Mouse (Mus musculus): ENCODE results near the gene Kntc1. TPM values are rescaled to one million over a fixed set of nuclear protein-coding genes. Genes with fewer than 3 reads are reported as not detected.
A peak's percentile ranks its signal among the peaks of the same experiment; 100 is the strongest.
"Not testable (repeated sequence)": the region's sequence is repeated elsewhere in the genome, so short reads cannot be mapped to it uniquely, and the experiment has no call there.

Gene Kntc1
- total RNA-seq, 2 experiments from 2014 or later: 2.2 to 2.8 TPM

- no peak for TF ChIP-seq CTCF (conservative IDR thresholded peaks at IDR 0.05)
- H3K4me3 ChIP-seq: peak overlapping the region; percentile 82
- DNase-seq (ENCODE audit: low spot score in 2 of 2): no peak
- H3K27ac ChIP-seq: peak overlapping the region; percentile 100
Measured at GRCm38 (mm10) chr5:123748339-123749064, 1.0 kb upstream of the Kntc1 start.

- H3K27ac ChIP-seq: no peak overlapping the region
- no peak overlapping the region for H3K4me3 ChIP-seq
- DNase-seq (ENCODE audit: low spot score in 2 of 2): no peak
- TF ChIP-seq CTCF (conservative IDR thresholded peaks at IDR 0.05): no peak
Measured at GRCm38 (mm10) chr5:123765506-123765905, 16.0 kb downstream of the Kntc1 start.

DNA sequence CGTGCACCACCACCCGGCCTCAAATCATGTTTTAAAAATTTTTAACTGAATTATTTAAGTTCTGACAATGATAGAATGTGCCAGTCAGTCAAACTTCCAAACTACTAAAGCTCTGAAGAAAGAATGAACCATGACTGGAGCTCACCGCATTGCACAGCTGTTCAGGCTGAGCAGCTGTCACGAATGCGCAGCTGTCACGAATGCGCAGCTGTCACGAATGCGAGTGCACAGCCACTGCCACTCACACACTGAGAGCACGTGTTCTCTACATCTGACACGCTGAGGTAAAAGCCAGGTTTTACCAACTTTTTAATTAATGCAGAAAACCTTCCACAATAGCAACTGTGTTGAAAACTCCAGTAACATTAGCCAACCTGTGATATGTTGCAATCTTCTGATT is 16.9 kb downstream of the Kntc1 start:
- not testable (repeated sequence) for DNase-seq (ENCODE audit: low spot score in 2 of 2); H3K27ac ChIP-seq; H3K4me3 ChIP-seq

DNA sequence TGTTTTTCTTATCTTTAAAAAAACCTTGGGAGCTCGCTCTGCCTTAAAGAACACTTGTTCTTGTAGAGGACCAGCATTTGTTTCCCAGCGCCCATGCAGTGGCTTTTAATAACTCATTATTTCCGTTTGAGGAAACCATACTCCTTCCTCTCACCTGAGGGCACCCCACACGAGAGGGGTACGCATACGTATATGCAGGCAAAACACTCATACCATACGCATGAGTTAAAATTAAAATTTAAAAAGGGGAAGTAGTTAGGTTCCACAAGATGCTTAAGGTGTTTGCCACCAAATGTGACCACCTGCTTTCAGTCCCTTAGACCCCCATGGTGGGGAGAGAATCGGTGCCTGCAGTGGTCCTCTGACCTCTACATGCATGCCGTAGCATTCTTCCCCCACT is 23.9 kb downstream of the Kntc1 start:
- TF ChIP-seq CTCF (conservative IDR thresholded peaks at IDR 0.05): no peak
- H3K27ac ChIP-seq: no peak overlapping the region
- H3K4me3 ChIP-seq: no peak overlapping the region
- DNase-seq (ENCODE audit: low spot score in 2 of 2): no peak

DNA sequence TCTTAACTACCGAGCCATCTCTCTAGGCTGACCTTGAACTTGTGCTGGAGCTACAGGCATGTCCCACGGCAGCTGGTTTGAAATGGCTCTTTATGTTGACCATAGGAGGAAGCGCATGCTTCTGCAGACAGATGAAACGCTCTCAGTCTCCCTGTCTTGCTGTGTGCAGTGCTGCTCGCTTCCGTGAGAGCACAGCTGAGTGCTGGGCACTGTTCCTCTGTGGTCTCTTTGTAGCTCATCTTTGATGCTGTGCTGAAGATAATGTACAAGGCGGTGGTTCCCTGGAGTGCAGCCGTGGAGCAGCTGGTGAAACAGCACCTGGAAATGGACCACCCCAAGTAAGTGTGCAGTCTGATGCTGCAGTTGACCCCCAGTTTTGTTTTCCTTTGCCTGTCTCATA is 31.2 kb downstream of the Kntc1 start:
- no peak for TF ChIP-seq CTCF (conservative IDR thresholded peaks at IDR 0.05)
- H3K4me3 ChIP-seq: no peak overlapping the region
- no peak for DNase-seq (ENCODE audit: low spot score in 2 of 2)
- no peak overlapping the region for H3K27ac ChIP-seq

DNA sequence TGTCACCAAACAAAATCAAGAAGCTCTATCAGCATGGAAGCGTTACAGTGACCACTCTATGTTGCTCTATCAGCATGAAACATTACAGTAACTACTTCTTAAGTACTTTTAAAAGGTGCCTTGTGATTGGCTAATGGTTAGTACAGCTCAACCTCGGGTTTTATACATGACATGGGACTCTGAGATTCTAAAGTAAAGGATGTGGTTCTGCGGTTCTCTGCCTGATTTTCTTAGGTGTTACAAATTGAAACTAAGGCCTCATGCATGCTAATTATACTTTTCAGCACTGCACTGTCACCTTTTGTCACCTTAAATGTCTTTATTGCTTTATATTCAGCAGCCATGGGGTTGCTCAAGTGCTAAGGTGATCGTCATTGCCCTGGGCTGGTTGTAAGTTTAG is 32.3 kb downstream of the Kntc1 start:
- no peak for TF ChIP-seq CTCF (conservative IDR thresholded peaks at IDR 0.05)
- Histone ChIP-seq H3K27ac (no peak overlapping the region), H3K4me3 (no peak overlapping the region)
- DNase-seq (ENCODE audit: low spot score in 2 of 2): no peak

GRCm38 (mm10) chr5:123788976-123789375 is 39.5 kb downstream of the Kntc1 start:
- peak; percentile 29; the same call in 1 of the 2 replicates for TF ChIP-seq CTCF (conservative IDR thresholded peaks at IDR 0.05)
- DNase-seq (ENCODE audit: low spot score in 2 of 2): no peak
- Histone ChIP-seq H3K4me3 (no peak overlapping the region), H3K27ac (no peak overlapping the region)

DNA sequence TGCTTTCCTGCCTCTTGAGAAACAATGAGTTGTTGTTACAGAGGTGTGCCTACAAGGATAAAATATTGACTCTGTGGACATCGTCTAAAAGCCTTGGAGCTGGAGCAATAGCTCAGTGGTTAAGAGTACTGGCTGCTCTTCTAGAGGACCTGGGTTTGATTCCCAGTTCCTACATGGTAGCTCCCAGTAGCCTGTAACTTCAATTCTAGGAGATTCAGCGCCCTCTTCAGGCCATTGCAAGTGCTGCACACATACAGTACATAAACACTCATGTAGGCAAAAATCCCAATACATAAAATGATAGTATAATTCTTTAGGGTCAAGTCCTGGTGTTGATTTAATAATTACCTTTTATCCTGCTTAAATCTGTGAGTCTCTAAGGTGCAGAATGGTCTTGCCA is 43.6 kb downstream of the Kntc1 start:
- H3K27ac ChIP-seq: no peak overlapping the region
- H3K4me3 ChIP-seq: no peak overlapping the region
- TF ChIP-seq CTCF (conservative IDR thresholded peaks at IDR 0.05): peak; percentile 21; the same call in 1 of the 2 replicates
- DNase-seq (ENCODE audit: low spot score in 2 of 2): no peak

DNA sequence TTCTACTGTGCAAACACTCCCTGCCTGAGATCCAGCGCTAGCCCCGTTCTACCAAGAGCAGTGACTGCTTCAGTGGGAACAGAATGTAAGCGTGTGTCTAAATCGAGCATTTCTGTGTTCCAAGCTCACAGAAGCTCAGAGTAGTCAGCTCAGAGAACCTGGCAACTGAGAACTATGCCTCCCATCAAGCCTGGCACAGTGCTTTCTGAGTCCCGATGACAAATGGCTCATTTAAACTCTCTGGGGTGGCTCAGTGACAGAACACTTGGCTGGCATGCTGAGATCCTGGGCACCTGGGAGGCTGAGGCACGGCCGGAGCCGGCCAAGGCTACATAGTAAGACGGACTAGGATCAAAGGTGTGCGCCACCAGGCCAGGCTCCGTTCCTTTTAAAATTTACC is 56.8 kb downstream of the Kntc1 start:
- H3K4me3 ChIP-seq: no peak overlapping the region
- DNase-seq (ENCODE audit: low spot score in 2 of 2): peak; percentile 66 to 83
- TF ChIP-seq CTCF (conservative IDR thresholded peaks at IDR 0.05): no peak
- H3K27ac ChIP-seq: peak overlapping the region; percentile 88

DNA sequence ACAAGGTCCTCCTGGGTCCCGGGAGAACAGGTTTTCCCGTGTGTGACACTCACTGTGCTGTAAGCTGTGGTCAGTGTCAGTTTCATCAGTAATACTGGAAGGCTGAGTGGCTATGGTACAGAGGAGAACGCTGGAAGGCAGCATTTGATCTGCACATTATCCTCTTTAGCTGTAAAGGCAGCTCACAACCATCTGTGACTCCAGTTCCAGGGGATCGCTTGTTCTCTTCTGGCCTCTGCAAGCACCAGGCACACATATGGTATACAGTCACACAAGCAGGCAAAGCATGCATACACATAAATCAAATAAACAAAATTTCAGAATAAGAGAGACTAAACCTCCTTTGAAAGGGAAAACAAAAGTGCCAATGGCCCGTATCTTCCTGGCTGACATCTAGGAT is 59.0 kb downstream of the Kntc1 start:
- DNase-seq (ENCODE audit: low spot score in 2 of 2): peak; percentile 24 to 36

GRCm38 (mm10) chr5:123809156-123809555 is 59.6 kb downstream of the Kntc1 start:
- peak overlapping the region; percentile 88 for H3K27ac ChIP-seq
- no peak for TF ChIP-seq CTCF (conservative IDR thresholded peaks at IDR 0.05)
- DNase-seq (ENCODE audit: low spot score in 2 of 2): no peak
- H3K4me3 ChIP-seq: no peak overlapping the region

More for the DNA sequence above, 59.0 kb downstream of the Kntc1 start:
- Histone ChIP-seq H3K4me3 (no peak overlapping the region), H3K27ac (peak overlapping the region; percentile 88)
- no peak for TF ChIP-seq CTCF (conservative IDR thresholded peaks at IDR 0.05)

DNA sequence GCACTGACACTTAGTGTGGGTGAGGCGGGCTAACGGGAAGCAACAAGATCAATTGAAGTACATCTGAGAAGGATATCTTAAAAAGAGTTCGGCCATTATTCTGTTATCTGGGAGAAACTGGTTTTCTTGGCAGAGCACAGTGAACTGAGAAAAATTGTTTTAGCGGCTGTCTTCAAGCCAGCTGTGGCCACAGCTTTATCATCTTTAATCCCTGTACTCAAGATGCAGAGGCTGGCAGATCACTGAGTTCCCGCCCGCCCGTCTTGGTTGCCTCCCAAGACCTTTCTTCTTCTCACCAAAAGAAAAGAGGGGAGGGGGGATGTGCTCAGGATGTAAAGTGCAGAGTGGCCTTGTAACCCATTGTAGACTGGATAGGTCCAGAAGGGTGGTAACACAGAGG is 67.4 kb downstream of the Kntc1 start:
- no peak for TF ChIP-seq CTCF (conservative IDR thresholded peaks at IDR 0.05)
- Histone ChIP-seq H3K4me3 (no peak overlapping the region), H3K27ac (no peak overlapping the region)
- DNase-seq (ENCODE audit: low spot score in 2 of 2): no peak

GRCm38 (mm10) chr5:123818941-123819577 is 69.5 kb downstream of the Kntc1 start:
- no peak for TF ChIP-seq CTCF (conservative IDR thresholded peaks at IDR 0.05)
- peak; percentile 35 to 67 for DNase-seq (ENCODE audit: low spot score in 2 of 2)
- Histone ChIP-seq H3K27ac (peak overlapping the region; percentile 5; the same call in 1 of the 2 replicates), H3K4me3 (no peak overlapping the region)

Data from layer of hippocampus, adult 2 months (tissue).